ENCODE assay signal across 11 mouse cellular contexts in genomic region chr1:89962092-89962491, GRCm38 (mm10). TPM values are rescaled to one million over a fixed set of nuclear protein-coding genes. Genes with fewer than 3 reads are reported as not detected.
A peak's percentile ranks its signal among the peaks of the same experiment; 100 is the strongest.
DNase-seq lines count a peak whose midpoint lies in the region; ATAC-seq and TF ChIP-seq lines count a peak whose summit lies in the region.
"Had no signal": no experiment of that assay in that cellular context is flagged by ENCODE, and none has a peak within 500 bp of the region (broad histone marks: within the 10 kb centered on the region; RNA-seq: fewer than 3 reads in every experiment).

No protein-coding gene starts in this region.

- no peak overlapping the region for H3K4me3 ChIP-seq in kidney, embryonic 15.5 days (replicated peaks)
- H3K4me3 ChIP-seq in forebrain, embryonic 11.5 days (ENCODE audit: low read depth, low read length), result no peak overlapping the region
- peak overlapping the region; percentile 33 for H3K4me3 ChIP-seq in limb, embryonic 10.5 days
- H3K4me3 ChIP-seq in neural tube, embryonic 15.5 days (replicated peaks), result no peak overlapping the region
- no peak overlapping the region for H3K4me3 ChIP-seq in liver, postnatal 0 days (ENCODE audit: low read depth, low read length)

- no peak for TF ChIP-seq CTCF in liver, postnatal 0 days (IDR thresholded peaks at IDR 0.05; ENCODE audit: low read depth)

- no peak overlapping the region for H3K27ac ChIP-seq in kidney, embryonic 15.5 days
- H3K27ac ChIP-seq in forebrain, embryonic 11.5 days (ENCODE audit: low read depth, low read length), result no peak overlapping the region
- peak overlapping the region; percentile 56; the same call in 1 of the 2 replicates for H3K27ac ChIP-seq in limb, embryonic 10.5 days
- H3K27ac ChIP-seq in neural tube, embryonic 15.5 days (replicated peaks), result no peak overlapping the region; the same call in 1 of the 2 replicates
- no peak overlapping the region for H3K27ac ChIP-seq in liver, postnatal 0 days (ENCODE audit: low read depth)

- no peak for TF ChIP-seq EP300 in liver, postnatal 0 days (IDR thresholded peaks at IDR 0.05; ENCODE audit: low read depth)

- H3K9ac ChIP-seq in kidney, embryonic 15.5 days, result no peak overlapping the region
- H3K9ac ChIP-seq in forebrain, embryonic 11.5 days (ENCODE audit: low read length), result no peak overlapping the region
- H3K9ac ChIP-seq in neural tube, embryonic 15.5 days (replicated peaks), result 0 out of 2 replicates have a peak overlapping the region, but pooled peaks have one; percentile 26
- no peak overlapping the region for H3K9ac ChIP-seq in liver, postnatal 0 days (replicated peaks)

- peaks cover 82% of the 10 kb centered on the region for H3K27me3 ChIP-seq in kidney, embryonic 15.5 days
- peaks cover 30% of the 10 kb centered on the region for H3K27me3 ChIP-seq in forebrain, embryonic 11.5 days (ENCODE audit: control insufficient read depth, insufficient read depth, low read length)
- H3K27me3 ChIP-seq in limb, embryonic 10.5 days (ENCODE audit: low read depth, poor library complexity, severe bottlenecking), result peaks cover 92% of the 10 kb centered on the region
- peaks cover 16% of the 10 kb centered on the region; the same call in 1 of the 2 replicates for H3K27me3 ChIP-seq in neural tube, embryonic 15.5 days (replicated peaks)
- H3K27me3 ChIP-seq in liver, postnatal 0 days (ENCODE audit: insufficient read depth, low read length), result peaks cover 5% of the 10 kb centered on the region

- WGBS in kidney, embryonic 15.5 days, result 10% methylated on average over 13 of the region's 13 CpGs
- 5% methylated on average over 13 of the region's 13 CpGs for WGBS in forebrain, embryonic 11.5 days
- WGBS in limb, embryonic 10.5 days, result 12% methylated on average over 13 of the region's 13 CpGs
- 8% methylated on average over 13 of the region's 13 CpGs for WGBS in neural tube, embryonic 15.5 days
- 35% methylated on average over 13 of the region's 13 CpGs for WGBS in liver, postnatal 0 days (ENCODE audit: insufficient replicate concordance)

- no peaks in the 10 kb centered on the region for H3K36me3 ChIP-seq in kidney, embryonic 15.5 days
- no peaks in the 10 kb centered on the region for H3K36me3 ChIP-seq in forebrain, embryonic 11.5 days (ENCODE audit: control insufficient read depth, insufficient read depth, low read length)
- H3K36me3 ChIP-seq in limb, embryonic 10.5 days, result no peaks in the 10 kb centered on the region
- no peaks in the 10 kb centered on the region for H3K36me3 ChIP-seq in neural tube, embryonic 15.5 days
- no peaks in the 10 kb centered on the region for H3K36me3 ChIP-seq in liver, postnatal 0 days (replicated peaks; ENCODE audit: insufficient read depth, low read length)

- H3K9me3 ChIP-seq in kidney, embryonic 15.5 days (replicated peaks), result no peaks in the 10 kb centered on the region
- no peaks in the 10 kb centered on the region for H3K9me3 ChIP-seq in forebrain, embryonic 11.5 days (ENCODE audit: control insufficient read depth, low read length)
- H3K9me3 ChIP-seq in limb, embryonic 10.5 days (replicated peaks), result no peaks in the 10 kb centered on the region
- no peaks in the 10 kb centered on the region for H3K9me3 ChIP-seq in neural tube, embryonic 15.5 days (replicated peaks)
- no peaks in the 10 kb centered on the region for H3K9me3 ChIP-seq in liver, postnatal 0 days (ENCODE audit: low read length)

- intact Hi-C loops in gastrocnemius, postnatal 14 days (cut with DNase I; ENCODE audit: low total_unique reads), result no loop called here

- no peak for DNase-seq in kidney, adult 9 months
- peak; percentile 64 for DNase-seq in forebrain, embryonic 11.5 days (ENCODE audit: low spot score)
- DNase-seq in limb, embryonic 10.5 days (ENCODE audit: low spot score), result no peak
- DNase-seq in gastrocnemius, postnatal 14 days, result no peak
- DNase-seq in liver, postnatal 0 days, result no peak
- DNase-seq: gastrocnemius, postnatal 25 days; right cerebral cortex, adult 18-20 months had no signal

- peaks cover 9% of the 10 kb centered on the region; the same call in 1 of the 2 replicates for H3K4me1 ChIP-seq in kidney, embryonic 15.5 days
- peaks cover 6% of the 10 kb centered on the region; the same call in 1 of the 2 replicates for H3K4me1 ChIP-seq in forebrain, embryonic 11.5 days (replicated peaks; ENCODE audit: control insufficient read depth, insufficient read depth, low read length)
- peaks cover 18% of the 10 kb centered on the region for H3K4me1 ChIP-seq in limb, embryonic 10.5 days
- peaks cover 22% of the 10 kb centered on the region for H3K4me1 ChIP-seq in neural tube, embryonic 15.5 days
- H3K4me1 ChIP-seq in liver, postnatal 0 days (ENCODE audit: insufficient read depth), result no peaks in the 10 kb centered on the region

- ATAC-seq in kidney, embryonic 15.5 days (replicated peaks; ENCODE audit: low FRiP score), result no peak
- peak; percentile 18; the same call in 1 of the 2 replicates for ATAC-seq in forebrain, embryonic 11.5 days (replicated peaks; ENCODE audit: low FRiP score)
- no peak for ATAC-seq in neural tube, embryonic 15.5 days (ENCODE audit: low FRiP score)
- ATAC-seq in megakaryocyte-erythroid progenitor cell, adult 5-6 weeks (replicated peaks; ENCODE audit: low FRiP score, low TSS enrichment, poor library complexity, severe bottlenecking), result no peak
- no peak for ATAC-seq in liver, postnatal 0 days

- H3K4me2 ChIP-seq in kidney, embryonic 15.5 days, result peak overlapping the region; percentile 14; the same call in 1 of the 2 replicates
- peak overlapping the region; percentile 12; the same call in 1 of the 2 replicates for H3K4me2 ChIP-seq in forebrain, embryonic 11.5 days (ENCODE audit: low read depth, low read length, severe bottlenecking)
- peak overlapping the region; percentile 32 for H3K4me2 ChIP-seq in neural tube, embryonic 15.5 days
- no peak overlapping the region for H3K4me2 ChIP-seq in liver, postnatal 0 days (ENCODE audit: low read depth, low read length)
- H3K4me2 ChIP-seq: liver, embryonic 11.5 days had no signal

RNA-seq across cellular contexts. Expression of gene Gbx2, which starts 31.1 kb away (rescaled TPM):
- 0.10 TPM in 1 of 2 replicates, not detected in the other for polyA plus RNA-seq in kidney, embryonic 15.5 days (2015; fragmentation: Nextera tagmentation; extraction: Ambion mirVana)
- polyA plus RNA-seq in forebrain, embryonic 11.5 days (2014; fragmentation: Nextera tagmentation; extraction: Ambion mirVana), result 5.0 and 6.7 TPM in 2 replicates
- polyA plus RNA-seq in limb, embryonic 10.5 days (2016; fragmentation: Nextera tagmentation; extraction: Ambion mirVana), result 5.3 and 9.5 TPM in 2 replicates
- 21.7 and 30.5 TPM in 2 replicates for polyA plus RNA-seq in neural tube, embryonic 15.5 days (2015; fragmentation: Nextera tagmentation; extraction: Ambion mirVana)
- not detected in 2 replicates for total RNA-seq in megakaryocyte-erythroid progenitor cell, adult 5-6 weeks (2014; fragmentation: Nextera tagmentation)
- 1.6 and 4.5 TPM in 2 replicates for total RNA-seq in megakaryocyte-erythroid progenitor cell, adult 5-6 weeks (2017)
- total RNA-seq in gastrocnemius, postnatal 14 days (2021), result not detected
- polyA plus RNA-seq in liver, postnatal 0 days (2015; fragmentation: Nextera tagmentation; extraction: Ambion mirVana), result 0.52 and 0.57 TPM in 2 replicates

RNA-seq across cellular contexts. Expression of gene Asb18, which starts 52.4 kb away (rescaled TPM):
- 0.04 and 0.09 TPM in 2 replicates for polyA plus RNA-seq in kidney, embryonic 15.5 days (2015; fragmentation: Nextera tagmentation; extraction: Ambion mirVana)
- not detected in 2 replicates for polyA plus RNA-seq in forebrain, embryonic 11.5 days (2014; fragmentation: Nextera tagmentation; extraction: Ambion mirVana)
- polyA plus RNA-seq in limb, embryonic 10.5 days (2016; fragmentation: Nextera tagmentation; extraction: Ambion mirVana), result not detected in 2 replicates
- polyA plus RNA-seq in neural tube, embryonic 15.5 days (2015; fragmentation: Nextera tagmentation; extraction: Ambion mirVana), result 0.64 and 0.72 TPM in 2 replicates
- not detected in 2 replicates for total RNA-seq in megakaryocyte-erythroid progenitor cell, adult 5-6 weeks (2014; fragmentation: Nextera tagmentation)
- total RNA-seq in megakaryocyte-erythroid progenitor cell, adult 5-6 weeks (2017), result not detected in 2 replicates
- 1 to 10 TPM; 7.0 TPM for total RNA-seq in gastrocnemius, postnatal 14 days (2021)
- not detected in 2 replicates for polyA plus RNA-seq in liver, postnatal 0 days (2015; fragmentation: Nextera tagmentation; extraction: Ambion mirVana)
- polyA plus RNA-seq: liver, embryonic 11.5 days had no signal
